In genomic region chr5:36988781-36989624, GRCm38 (mm10) we compare ENCODE assay signal across 8 mouse cellular contexts. TPM values are rescaled to one million over a fixed set of nuclear protein-coding genes. Genes with fewer than 3 reads are reported as not detected.
DNase-seq lines count a peak whose midpoint lies in the region; ATAC-seq lines count a peak whose summit lies in the region.

Gene Wfs1, minus strand, starts transcription at chr5:36989205.

- H3K27me3 ChIP-seq in embryonic facial prominence, embryonic 10.5 days (replicated peaks; ENCODE audit: low read depth, poor library complexity, severe bottlenecking) = peaks cover 14% of the 10 kb centered on the region
- no peaks in the 10 kb centered on the region for H3K27me3 ChIP-seq in midbrain, embryonic 11.5 days (ENCODE audit: control insufficient read depth, insufficient read depth, low read length)

- ATAC-seq in midbrain, embryonic 11.5 days (ENCODE audit: low FRiP score) = peak; percentile 97

- under 1% methylated on average over 60 of the region's 60 CpGs for WGBS in embryonic facial prominence, embryonic 10.5 days
- under 1% methylated on average over 60 of the region's 60 CpGs for WGBS in midbrain, embryonic 11.5 days

- peak within 1 kb of the TSS; percentile 84 for H3K4me3 ChIP-seq in embryonic facial prominence, embryonic 10.5 days
- peak within 1 kb of the TSS; percentile 63 for H3K4me3 ChIP-seq in midbrain, embryonic 11.5 days (ENCODE audit: low read depth, low read length)

- H3K9me3 ChIP-seq in embryonic facial prominence, embryonic 10.5 days = no peaks in the 10 kb centered on the region
- no peaks in the 10 kb centered on the region for H3K9me3 ChIP-seq in midbrain, embryonic 11.5 days (ENCODE audit: control insufficient read depth, low read length)

- intact Hi-C loops in left cerebral cortex, postnatal 4 days (cut with DNase I) = no loop called here

- peak within 1 kb of the TSS; percentile 84 for H3K27ac ChIP-seq in embryonic facial prominence, embryonic 10.5 days (replicated peaks)
- no peak within 1 kb of the TSS; the same call in 1 of the 2 replicates for H3K27ac ChIP-seq in midbrain, embryonic 11.5 days (ENCODE audit: low read depth, low read length)

- peak within 1 kb of the TSS; percentile 77 for H3K4me2 ChIP-seq in midbrain, embryonic 11.5 days

- H3K9ac ChIP-seq in midbrain, embryonic 11.5 days (ENCODE audit: low read length) = peak within 1 kb of the TSS; percentile 72

- H3K36me3 ChIP-seq in embryonic facial prominence, embryonic 10.5 days (replicated peaks) = no peaks in the 10 kb centered on the region
- no peaks in the 10 kb centered on the region for H3K36me3 ChIP-seq in midbrain, embryonic 11.5 days (ENCODE audit: control insufficient read depth, insufficient read depth, low read length)

- DNase-seq in adrenal gland, postnatal 14 days = peak; percentile 98
- peak; percentile 98 for DNase-seq in embryonic facial prominence, embryonic 10.5 days (ENCODE audit: low spot score)
- DNase-seq in heart, adult 11 months = peak; percentile 100
- peak; percentile 100 for DNase-seq in kidney, adult 11 months
- peak; percentile 98 for DNase-seq in left cerebral cortex, postnatal 4 days
- DNase-seq in midbrain, embryonic 11.5 days (ENCODE audit: low spot score, missing footprints) = peak; percentile 100
- peak; percentile 94 for DNase-seq in right cerebral cortex, postnatal 4 days
- DNase-seq in yolk sac, embryonic 10.5 days (ENCODE audit: low spot score) = peak; percentile 97

- peaks cover 21% of the 10 kb centered on the region for H3K4me1 ChIP-seq in embryonic facial prominence, embryonic 10.5 days
- peaks cover 8% of the 10 kb centered on the region; the same call in 1 of the 2 replicates for H3K4me1 ChIP-seq in midbrain, embryonic 11.5 days (ENCODE audit: control insufficient read depth, insufficient read depth, low read length)

RNA-seq across cellular contexts. Expression of gene Wfs1, which starts in this region (rescaled TPM):
- 23.7 and 24.3 TPM in 2 replicates for total RNA-seq in adrenal gland, postnatal 14 days (2021)
- polyA plus RNA-seq in embryonic facial prominence, embryonic 10.5 days (2016; fragmentation: Nextera tagmentation; extraction: Ambion mirVana) = 7.3 and 10.0 TPM in 2 replicates
- total RNA-seq in left cerebral cortex, postnatal 4 days (2021) = 10 to 100 TPM; 16.3 to 25.7 TPM
- polyA plus RNA-seq in midbrain, embryonic 11.5 days (2014; fragmentation: Nextera tagmentation; extraction: Ambion mirVana) = 6.4 and 7.0 TPM in 2 replicates
